ENCODE assay signal across 14 mouse cellular contexts in genomic region chr10:93247422-93247821, GRCm38 (mm10).
DNase-seq lines count a peak whose midpoint lies in the region; ATAC-seq lines count a peak whose summit lies in the region.
"Had no signal": no experiment of that assay in that cellular context is flagged by ENCODE, and none has a peak within 500 bp of the region (broad histone marks: within the 10 kb centered on the region; RNA-seq: fewer than 3 reads in every experiment).

No protein-coding gene starts in this region.

- no peaks in the 10 kb centered on the region for H3K9me3 ChIP-seq in intestine, embryonic 14.5 days (ENCODE audit: control insufficient read depth, low read length)
- no peaks in the 10 kb centered on the region for H3K9me3 ChIP-seq in intestine, embryonic 16.5 days (ENCODE audit: control insufficient read depth, low read length)
- H3K9me3 ChIP-seq: liver, embryonic 13.5 days; neural tube, embryonic 12.5 days had no signal

- DNase-seq in heart, adult 11 months, result peak; percentile 75
- DNase-seq in heart, postnatal 36 days, result no peak
- DNase-seq in intestine, embryonic 14.5 days (ENCODE audit: low spot score), result peak; percentile 47
- DNase-seq in right cerebral cortex, postnatal 25 days, result peak; percentile 14
- no peak for DNase-seq in right cerebral cortex, adult 18-20 months
- no peak for DNase-seq in spleen, postnatal 14 days (ENCODE audit: low spot score in 2 of 2)
- DNase-seq: cerebellum, adult 18-20 months; gastrocnemius, postnatal 10 days; liver, embryonic 13.5 days; lung, postnatal 4 days; midbrain, embryonic 14.5 days had no signal

- intact Hi-C loops in heart, postnatal 36 days (cut with DNase I), result no loop called here

- ATAC-seq in intestine, embryonic 14.5 days (replicated peaks; ENCODE audit: low FRiP score, low TSS enrichment, low read depth), result no peak
- no peak; the same call in 1 of the 2 replicates for ATAC-seq in intestine, embryonic 16.5 days
- ATAC-seq: inflammation-experienced regulatory T-cells, adult 6 months had no signal

- H3K4me2 ChIP-seq in intestine, embryonic 14.5 days (ENCODE audit: low read length), result no peak overlapping the region
- no peak overlapping the region for H3K4me2 ChIP-seq in intestine, embryonic 16.5 days (ENCODE audit: low read depth, low read length)
- H3K4me2 ChIP-seq: liver, embryonic 13.5 days; neural tube, embryonic 12.5 days had no signal

- 84% methylated on average over 12 of the region's 12 CpGs for WGBS in intestine, embryonic 14.5 days
- WGBS in intestine, embryonic 16.5 days, result 78% methylated on average over 12 of the region's 12 CpGs

- no peak overlapping the region for H3K4me3 ChIP-seq in intestine, embryonic 14.5 days (ENCODE audit: low read depth, low read length)
- H3K4me3 ChIP-seq in intestine, embryonic 16.5 days (ENCODE audit: low read length), result no peak overlapping the region
- H3K4me3 ChIP-seq: liver, embryonic 13.5 days; neural tube, embryonic 12.5 days had no signal

- no peak overlapping the region for H3K9ac ChIP-seq in intestine, embryonic 14.5 days (ENCODE audit: low read length)
- H3K9ac ChIP-seq in intestine, embryonic 16.5 days (ENCODE audit: low read depth, low read length), result no peak overlapping the region
- H3K9ac ChIP-seq: liver, embryonic 13.5 days; neural tube, embryonic 12.5 days had no signal

- H3K4me1 ChIP-seq in intestine, embryonic 14.5 days (replicated peaks; ENCODE audit: control insufficient read depth, insufficient read depth, low read length), result peaks cover 20% of the 10 kb centered on the region
- H3K4me1 ChIP-seq in intestine, embryonic 16.5 days (ENCODE audit: control insufficient read depth, insufficient read depth, low read length), result peaks cover 18% of the 10 kb centered on the region
- H3K4me1 ChIP-seq: liver, embryonic 13.5 days had no signal

- H3K27ac ChIP-seq in intestine, embryonic 14.5 days (ENCODE audit: low read depth), result 0 out of 2 replicates have a peak overlapping the region, but pooled peaks have one; percentile 2
- no peak overlapping the region for H3K27ac ChIP-seq in intestine, embryonic 16.5 days (ENCODE audit: low read length)
- H3K27ac ChIP-seq: liver, embryonic 13.5 days; neural tube, embryonic 12.5 days had no signal

- peaks cover 36% of the 10 kb centered on the region for H3K36me3 ChIP-seq in intestine, embryonic 14.5 days (ENCODE audit: control insufficient read depth, insufficient read depth, low read length)
- H3K36me3 ChIP-seq in intestine, embryonic 16.5 days (ENCODE audit: control insufficient read depth, insufficient read depth, low read length), result no peaks in the 10 kb centered on the region

- no peaks in the 10 kb centered on the region for H3K27me3 ChIP-seq in intestine, embryonic 14.5 days (replicated peaks; ENCODE audit: control insufficient read depth, insufficient read depth, low read length)
- no peaks in the 10 kb centered on the region for H3K27me3 ChIP-seq in intestine, embryonic 16.5 days (replicated peaks; ENCODE audit: control insufficient read depth, insufficient read depth, low read length)
- H3K27me3 ChIP-seq: liver, embryonic 13.5 days; neural tube, embryonic 12.5 days had no signal

Comparison
In these comparisons a context has a peak if more than half of its experiments do, and no peak if none do; other contexts are left out.
1. DNase-seq: peak in heart, adult 11 months (single experiment), intestine, embryonic 14.5 days (single experiment) and right cerebral cortex, postnatal 25 days (single experiment); none in heart, postnatal 36 days (0 of 2), right cerebral cortex, adult 18-20 months (single experiment) and spleen, postnatal 14 days (0 of 2).